Mouse (Mus musculus): ENCODE data around the gene Klf9.

Gene Klf9

DNA sequence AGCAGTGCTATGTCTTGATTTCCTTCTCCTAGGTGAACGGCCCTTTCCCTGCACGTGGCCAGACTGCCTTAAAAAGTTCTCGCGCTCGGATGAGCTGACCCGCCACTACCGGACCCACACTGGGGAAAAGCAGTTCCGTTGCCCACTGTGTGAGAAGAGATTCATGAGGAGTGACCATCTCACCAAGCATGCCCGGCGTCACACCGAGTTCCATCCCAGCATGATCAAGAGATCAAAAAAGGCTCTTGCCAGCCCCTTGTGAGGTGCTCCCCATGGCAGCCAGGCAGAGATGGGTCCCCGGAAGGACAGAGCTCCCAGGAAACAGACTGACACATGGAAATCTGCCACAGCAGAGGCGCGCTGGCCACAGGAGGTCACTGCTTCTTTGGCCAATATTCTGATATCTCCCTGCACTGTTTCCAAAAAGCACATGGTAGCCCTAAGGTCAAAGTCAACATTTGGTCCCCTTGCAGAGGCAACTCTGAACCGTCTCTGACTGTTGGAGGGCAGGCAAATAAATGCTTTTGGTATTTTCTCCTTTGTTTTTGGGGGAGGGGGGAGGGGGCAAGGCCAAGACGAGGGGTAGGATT lies 23.7 kb downstream of the Klf9 start:
- no peak for DNase-seq (ENCODE audit: low read depth)

GRCm38 (mm10) chr19:23166550-23167284 lies 25.7 kb downstream of the Klf9 start:
- no peak for DNase-seq (ENCODE audit: low read depth)

DNA sequence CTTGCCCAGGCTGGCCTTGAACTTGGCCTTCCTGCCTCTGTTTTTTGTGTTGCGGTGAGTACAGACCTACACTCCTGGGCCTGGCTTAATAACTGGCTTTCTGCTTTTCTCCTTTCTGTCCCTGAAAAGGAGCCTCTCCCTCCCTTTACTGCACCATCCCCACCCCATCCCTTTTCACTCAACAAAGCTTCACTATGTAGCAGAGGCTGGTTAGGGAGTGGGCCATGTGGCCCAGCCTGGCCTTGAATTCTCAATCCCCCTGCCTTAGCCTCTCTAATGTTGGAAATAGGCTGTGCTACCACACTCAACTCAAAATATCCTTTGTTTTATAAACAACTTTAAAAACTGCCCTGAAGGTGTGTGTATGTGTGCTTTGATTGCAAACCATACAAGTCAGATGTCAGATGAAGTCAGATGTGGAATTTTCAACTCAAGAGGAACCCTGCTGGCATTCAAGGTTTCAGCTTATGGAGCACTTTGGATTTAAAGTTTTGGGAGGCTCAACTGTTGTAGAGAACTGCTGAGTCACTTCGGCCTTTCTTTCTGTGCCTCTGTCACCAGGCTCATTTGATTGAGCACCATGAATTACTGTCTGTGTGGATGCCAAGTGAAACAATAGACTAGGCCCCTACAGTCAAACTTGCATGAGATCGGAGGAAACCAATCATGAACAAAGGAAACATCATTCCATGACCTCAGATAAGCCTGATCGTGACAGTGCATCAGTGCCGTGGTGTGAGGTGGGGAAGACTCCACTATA lies 28.1 kb downstream of the Klf9 start:
- no peak for DNase-seq (ENCODE audit: low read depth)

GRCm38 (mm10) chr19:23169659-23170050 lies 28.6 kb downstream of the Klf9 start:
- no peak for DNase-seq (ENCODE audit: low read depth)

GRCm38 (mm10) chr19:23170476-23170875 lies 29.4 kb downstream of the Klf9 start:
- DNase-seq (ENCODE audit: low read depth), result no peak

DNA sequence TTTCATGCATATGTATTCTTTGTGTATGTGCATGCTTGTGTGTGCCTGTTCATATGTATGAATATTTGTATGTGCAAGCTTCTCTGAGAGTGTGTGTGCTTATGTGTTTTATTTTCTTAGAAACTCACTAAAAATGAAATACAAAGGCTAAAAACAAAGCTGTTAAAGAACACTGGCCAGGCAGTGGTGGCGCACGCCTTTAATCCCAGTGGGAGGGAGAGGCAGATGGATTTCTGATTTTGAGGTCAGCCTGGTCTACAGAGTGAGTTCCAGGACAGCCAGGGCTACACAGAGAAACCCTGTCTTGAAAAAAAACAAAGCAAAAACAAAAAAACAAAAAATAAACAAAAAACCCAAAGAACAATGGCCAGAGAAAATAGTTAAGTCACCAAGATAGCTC lies 30.1 kb downstream of the Klf9 start:
- no peak for DNase-seq (ENCODE audit: low read depth)

DNA sequence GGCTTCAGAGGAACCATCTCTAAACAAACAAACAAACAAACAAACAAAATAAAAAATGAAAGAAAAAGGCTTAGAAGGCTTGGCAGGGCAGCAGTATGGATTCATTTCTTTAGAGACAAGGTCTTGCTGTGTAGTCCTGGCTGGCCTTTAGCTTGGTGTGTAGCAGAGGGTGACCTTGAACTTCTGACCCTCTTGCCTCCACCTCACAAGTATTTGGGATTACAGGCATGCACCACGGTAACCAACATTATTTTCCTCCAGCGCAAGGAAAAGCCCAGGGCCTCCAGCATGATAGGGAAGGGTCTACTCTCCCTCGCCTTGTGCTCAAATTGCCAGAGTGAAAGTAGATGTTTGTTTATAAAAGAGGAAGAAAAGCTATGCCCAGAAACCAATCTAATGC lies 34.1 kb downstream of the Klf9 start:
- no peak for DNase-seq (ENCODE audit: low read depth)

- DNase-seq (ENCODE audit: low read depth), result no peak
Observed at GRCm38 (mm10) chr19:23175511-23175910, 34.5 kb downstream of the Klf9 start.

DNA sequence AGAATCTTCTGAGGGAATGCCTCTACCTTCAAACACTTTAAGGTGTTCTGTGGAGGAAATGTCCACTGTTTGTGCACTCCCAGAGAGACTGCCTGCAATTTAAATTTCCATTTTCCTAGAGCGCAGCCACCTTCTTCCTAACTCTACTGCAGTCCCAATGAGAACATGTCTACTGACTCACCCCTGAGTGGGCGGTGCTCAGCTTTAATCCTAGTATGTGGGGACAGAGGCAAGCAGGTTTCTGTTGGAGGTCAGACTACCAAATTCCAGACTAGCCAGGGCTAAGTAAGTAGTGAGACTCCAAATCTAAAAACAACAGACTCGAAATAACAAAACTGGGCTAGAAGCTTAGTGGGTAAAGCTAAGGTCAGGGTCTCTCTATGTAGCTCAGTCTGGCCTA lies 37.5 kb downstream of the Klf9 start:
- no peak for DNase-seq (ENCODE audit: low read depth)

GRCm38 (mm10) chr19:23183493-23183892 lies 42.5 kb downstream of the Klf9 start:
- no peak for DNase-seq (ENCODE audit: low read depth)

DNA sequence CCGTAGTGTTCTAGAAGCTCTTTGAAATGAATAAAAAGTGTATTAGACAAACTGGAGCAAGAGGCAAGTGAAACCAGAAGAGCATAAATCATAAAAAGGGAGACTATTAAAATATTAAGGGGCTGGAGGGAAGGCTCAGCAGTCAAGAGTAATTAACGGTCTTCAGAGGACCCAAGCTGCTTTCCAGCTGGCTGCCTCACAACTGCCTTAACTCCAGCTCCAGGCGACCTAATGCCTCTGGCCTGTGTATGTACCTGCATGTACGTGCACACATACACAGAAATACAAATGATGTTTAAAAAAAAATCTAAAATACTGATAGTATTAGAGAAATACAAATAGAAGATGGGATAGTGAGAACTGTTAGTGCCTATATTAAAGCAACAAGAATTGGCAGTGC lies 43.0 kb downstream of the Klf9 start:
- no peak for DNase-seq (ENCODE audit: low read depth)

- no peak for DNase-seq (ENCODE audit: low read depth)
Observed at GRCm38 (mm10) chr19:23187732-23188131, 46.7 kb downstream of the Klf9 start.

DNA sequence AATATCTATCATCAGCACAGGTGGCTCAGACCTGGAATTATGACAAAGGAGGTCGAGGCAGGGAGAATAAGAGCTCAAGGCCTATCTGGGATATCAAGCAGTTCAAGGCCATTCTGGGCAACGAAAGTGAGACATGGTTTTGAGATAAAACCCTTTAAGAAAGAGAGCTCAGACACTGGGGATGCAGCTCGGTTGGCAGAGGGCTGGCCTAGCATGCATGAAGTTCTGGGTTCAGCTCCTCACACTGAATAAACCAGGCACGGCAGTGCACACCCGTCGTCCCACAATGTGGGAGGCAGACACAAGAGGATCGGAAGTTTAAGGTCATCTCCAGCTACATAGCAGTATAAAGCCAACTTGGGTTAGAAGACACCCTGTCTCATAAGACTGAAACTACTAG lies 48.0 kb downstream of the Klf9 start:
- no peak for DNase-seq (ENCODE audit: low read depth)

- no peak for DNase-seq (ENCODE audit: low read depth)
Observed at GRCm38 (mm10) chr19:23189744-23190143, 48.7 kb downstream of the Klf9 start.

DNA sequence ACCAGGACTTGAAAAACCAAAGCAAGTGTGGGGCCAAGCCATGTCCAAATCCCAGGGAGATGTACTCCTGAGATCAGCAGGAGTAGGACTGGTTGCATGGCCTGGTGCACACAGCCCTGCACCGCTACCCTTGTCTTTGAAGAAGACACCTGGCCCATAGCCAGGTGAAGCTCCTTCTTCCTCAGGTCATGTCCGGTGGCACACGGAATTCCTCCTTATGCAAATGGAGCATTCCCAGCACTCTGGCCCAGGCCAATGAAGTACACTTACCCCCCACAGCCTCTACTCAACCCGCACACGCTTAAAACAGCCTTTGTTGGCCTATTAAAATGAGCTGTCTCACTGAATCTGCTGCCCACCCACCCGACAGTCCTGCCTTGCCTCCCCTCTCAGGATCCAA lies 50.5 kb downstream of the Klf9 start:
- DNase-seq (ENCODE audit: low read depth), result no peak

DNA sequence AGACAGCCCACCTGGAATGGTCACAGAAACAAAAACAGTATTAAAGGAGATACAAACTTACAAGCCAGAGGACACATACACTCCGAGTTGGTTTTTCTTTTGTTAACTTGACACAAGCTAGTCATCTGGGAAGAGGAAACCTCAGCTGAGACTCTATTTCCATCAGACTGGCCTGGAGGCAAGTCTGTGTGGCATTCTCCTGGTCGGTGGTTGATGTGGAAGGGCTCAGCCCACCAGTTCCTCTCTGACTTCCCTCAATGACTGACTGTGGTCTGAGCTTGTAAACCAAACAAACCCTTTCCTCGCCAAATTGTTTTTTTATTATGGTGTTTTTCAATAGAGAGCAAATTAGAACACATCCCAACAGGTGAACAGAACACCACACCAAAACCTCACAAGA lies 52.0 kb downstream of the Klf9 start:
- DNase-seq (ENCODE audit: low read depth), result no peak

- no peak for DNase-seq (ENCODE audit: low read depth)
Observed at GRCm38 (mm10) chr19:23202106-23202505, 61.1 kb downstream of the Klf9 start.

DNA sequence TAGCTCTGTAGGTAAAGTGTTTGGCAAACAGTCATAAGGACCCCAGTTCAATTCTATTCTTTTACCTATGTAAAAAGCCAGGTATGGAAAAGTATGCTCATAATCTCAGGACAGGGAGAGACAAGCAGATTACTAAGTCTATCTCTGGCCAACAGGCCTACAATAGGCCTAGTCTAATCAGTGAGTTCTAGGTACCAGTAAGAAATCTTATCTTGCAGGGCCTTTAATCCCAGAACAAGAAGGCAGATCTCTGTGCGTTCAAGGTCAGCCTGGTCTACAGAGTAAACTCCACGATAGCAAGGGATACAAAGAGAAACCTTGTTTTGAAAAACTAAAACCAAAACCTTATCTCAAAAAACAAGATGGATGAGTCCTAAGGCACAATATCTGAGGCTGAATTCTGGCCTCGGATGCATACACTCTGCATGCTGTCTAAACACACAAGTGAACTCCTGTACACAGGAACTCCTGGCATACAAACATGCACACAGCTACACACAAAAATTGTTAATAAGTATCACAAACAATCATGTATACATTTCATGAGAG lies 62.6 kb downstream of the Klf9 start:
- no peak for DNase-seq (ENCODE audit: low read depth)

GRCm38 (mm10) chr19:23211325-23211724 lies 70.3 kb downstream of the Klf9 start:
- DNase-seq (ENCODE audit: low read depth), result no peak

DNA sequence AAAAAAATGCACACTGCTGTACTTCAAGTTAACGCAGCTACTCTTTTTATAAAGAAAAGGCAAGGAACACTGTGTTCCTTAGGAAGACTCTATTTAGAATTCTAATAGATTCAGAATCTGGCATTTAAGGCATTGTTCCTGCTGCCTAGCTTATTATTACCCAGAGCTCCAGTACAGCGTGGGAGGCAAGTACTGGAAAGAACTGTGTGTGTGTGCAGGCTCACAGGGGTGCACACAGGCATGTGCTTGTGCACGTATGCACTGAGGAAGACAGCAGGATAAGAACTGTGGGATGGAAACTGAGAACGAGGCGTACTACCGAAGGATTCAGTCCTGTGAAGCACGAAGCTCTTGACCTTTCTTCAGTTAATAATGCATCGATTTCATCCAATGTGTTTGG lies 73.3 kb downstream of the Klf9 start:
- DNase-seq (ENCODE audit: low read depth), result no peak
